Mouse (Mus musculus) left cerebral cortex, adult 11 months (tissue): ENCODE measurements around the gene Tceal7.
A peak's percentile ranks its signal among the peaks of the same experiment; 100 is the strongest.
"Not testable (repeated sequence)": the region's sequence is repeated elsewhere in the genome, so short reads cannot be mapped to it uniquely, and the experiment has no call there.

Source experiments
- DNase-seq: peaks from one replicate; pipeline ENCODE4 v3.0.0; 2022; ENCODE audit warnings: low spot score

Gene Tceal7

GRCm38 (mm10) chrX:136214729-136215677 lies at the start of gene Tceal7, which contains the start of gene Bex1:
Tceal7 (plus strand) TSS chrX:136214779.
Bex1 (minus strand) TSS chrX:136215513.
- DNase-seq: not testable (repeated sequence)

GRCm38 (mm10) chrX:136170625-136171024 lies 44.0 kb upstream of the Tceal7 start:
- no peak for DNase-seq

GRCm38 (mm10) chrX:136171189-136172117 lies 43.1 kb upstream of the Tceal7 start:
- DNase-seq: peak; percentile 28

DNA sequence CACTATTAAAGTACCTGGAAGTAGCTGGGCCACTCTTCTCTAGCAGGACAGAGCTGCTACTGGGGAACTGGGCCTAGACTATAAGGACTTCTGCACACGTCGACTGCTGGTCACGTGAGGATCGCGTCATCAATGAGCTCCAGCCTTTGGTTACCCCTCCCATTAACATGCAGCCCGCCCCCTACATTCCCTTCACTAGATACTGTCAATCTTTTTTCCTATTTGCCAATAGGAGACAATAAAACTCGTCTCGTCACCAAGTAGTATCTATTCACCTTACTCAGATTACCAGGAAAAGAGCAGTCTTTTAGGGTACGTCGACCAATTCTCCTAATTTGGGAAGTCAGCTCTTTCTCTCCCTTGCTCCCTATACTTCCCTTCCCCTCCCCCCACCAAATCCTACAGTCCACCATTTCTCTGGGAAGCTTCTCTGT lies 42.4 kb upstream of the Tceal7 start, which contains the start of gene Tceal8:
Tceal8 (minus strand) TSS at position 225 of the 434 bp plus-strand sequence.
- peak; percentile 71 for DNase-seq

DNA sequence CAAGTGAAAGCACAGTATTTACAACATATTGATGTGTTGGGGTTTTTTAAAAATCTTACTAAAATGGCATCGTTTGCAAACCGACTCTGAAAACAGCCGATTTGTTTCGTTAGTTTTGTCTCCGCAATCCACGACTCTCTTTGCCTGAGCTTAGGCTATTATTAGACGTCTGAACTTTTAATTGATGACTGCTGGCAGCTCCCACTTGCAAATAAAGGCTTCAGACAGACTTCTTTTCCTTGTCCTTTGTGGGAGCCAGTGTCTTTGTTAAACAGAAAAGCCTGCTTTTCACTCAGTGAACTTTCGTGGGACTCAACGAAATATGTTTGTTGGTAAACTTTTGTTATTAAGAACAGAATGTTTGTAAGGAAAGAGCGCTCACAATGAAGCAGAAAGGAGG lies 41.8 kb upstream of the Tceal7 start:
- no peak for DNase-seq

DNA sequence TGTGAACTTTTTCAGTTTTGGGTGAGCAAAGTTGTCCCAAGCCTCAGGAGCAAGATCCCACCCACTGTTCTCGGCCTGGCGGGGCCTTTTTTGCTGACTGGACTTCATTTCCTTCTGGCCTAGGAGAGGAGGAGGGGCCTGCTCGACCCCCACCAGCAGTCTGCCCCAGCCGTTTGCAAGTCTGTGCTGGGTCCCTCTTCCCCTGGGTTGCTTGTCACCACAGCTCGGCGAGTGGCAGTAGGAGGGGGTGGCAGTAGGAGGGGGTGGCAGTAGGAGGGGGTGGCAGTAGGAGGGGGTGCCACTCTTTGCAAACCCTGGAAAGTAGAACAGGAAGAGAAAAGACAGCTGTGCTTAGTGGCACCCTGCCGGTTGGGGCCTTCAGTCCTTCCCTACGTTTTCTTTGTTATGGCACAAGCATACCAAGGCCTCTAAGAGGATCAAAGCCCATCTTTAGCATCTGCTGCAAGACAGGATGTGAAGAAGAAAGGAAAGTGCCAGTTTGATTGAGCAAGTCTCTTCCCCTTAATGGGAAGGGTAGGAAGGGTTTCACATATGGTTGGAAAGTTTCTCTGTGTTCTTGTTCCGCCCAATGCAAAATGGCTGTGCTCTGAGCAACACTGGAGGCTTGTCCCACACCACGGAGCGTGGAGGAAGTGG lies 33.6 kb upstream of the Tceal7 start:
- no peak for DNase-seq

GRCm38 (mm10) chrX:136183107-136183506 lies 31.5 kb upstream of the Tceal7 start:
- DNase-seq: no peak

- DNase-seq: no peak
Measured at GRCm38 (mm10) chrX:136195193-136195944, 19.2 kb upstream of the Tceal7 start.

DNA sequence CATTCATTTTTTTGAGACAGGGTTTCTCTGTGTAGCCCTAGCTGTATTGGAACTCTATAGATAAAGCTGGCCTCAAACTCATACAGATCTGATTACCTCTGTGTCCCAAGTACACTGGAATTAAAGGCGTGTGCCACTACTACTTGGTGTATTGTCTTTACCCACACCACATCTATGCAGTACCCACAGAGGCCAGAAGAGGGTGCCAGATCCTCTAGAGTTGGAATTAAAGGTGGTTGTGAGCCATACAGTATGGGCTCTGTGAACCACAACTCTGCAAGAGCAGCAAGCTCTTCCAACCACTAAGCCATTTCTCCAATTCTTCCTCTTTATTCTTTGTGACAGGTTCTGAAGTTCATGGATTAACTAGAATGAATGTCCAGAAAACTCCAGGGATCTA lies 17.7 kb upstream of the Tceal7 start:
- no peak for DNase-seq

DNA sequence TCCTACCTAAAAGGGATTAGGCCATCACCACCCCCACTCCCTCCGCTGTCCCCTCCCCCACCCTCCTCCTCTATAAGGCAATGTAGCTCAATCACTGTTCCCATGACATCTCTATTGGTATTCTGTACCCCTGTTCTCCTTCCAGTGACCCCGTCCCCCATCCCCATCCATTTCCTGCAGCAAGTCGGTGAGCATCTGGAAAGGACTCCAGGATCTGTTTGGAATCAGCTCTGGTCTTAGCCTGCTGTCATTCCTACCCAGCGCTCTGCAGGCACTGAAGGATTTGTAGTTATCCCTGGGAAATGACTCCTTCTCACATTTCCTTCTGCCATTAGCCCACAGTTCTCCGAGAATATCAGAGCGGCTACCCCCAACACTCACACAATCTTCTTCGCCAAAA lies 11.3 kb upstream of the Tceal7 start:
- no peak for DNase-seq

DNA sequence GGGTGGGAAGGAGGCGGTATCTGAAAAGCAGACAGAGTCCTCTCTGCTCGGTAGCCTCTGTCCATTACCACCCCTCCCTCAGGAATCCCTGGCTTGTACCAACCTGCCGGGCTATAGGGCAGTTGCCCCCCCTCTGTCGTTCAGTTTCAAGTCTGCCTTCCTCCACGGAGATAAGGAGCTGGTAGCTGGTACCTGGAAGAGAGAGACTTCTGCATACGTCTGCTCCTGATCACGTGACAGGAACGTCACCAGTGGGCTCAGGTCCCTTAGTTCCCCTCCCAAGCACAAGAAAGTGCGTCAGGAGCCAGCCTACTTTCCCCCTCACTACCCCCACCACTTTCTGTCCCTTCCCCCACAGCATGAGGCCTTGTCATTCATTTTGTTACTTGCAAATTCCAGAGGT lies 10.9 kb upstream of the Tceal7 start, which contains the start of gene Tceal5:
Tceal5 (minus strand) TSS at position 213 of the 403 bp plus-strand sequence.
- peak; percentile 39 for DNase-seq

- no peak for DNase-seq
Measured at GRCm38 (mm10) chrX:136204406-136204805, 10.2 kb upstream of the Tceal7 start.

DNA sequence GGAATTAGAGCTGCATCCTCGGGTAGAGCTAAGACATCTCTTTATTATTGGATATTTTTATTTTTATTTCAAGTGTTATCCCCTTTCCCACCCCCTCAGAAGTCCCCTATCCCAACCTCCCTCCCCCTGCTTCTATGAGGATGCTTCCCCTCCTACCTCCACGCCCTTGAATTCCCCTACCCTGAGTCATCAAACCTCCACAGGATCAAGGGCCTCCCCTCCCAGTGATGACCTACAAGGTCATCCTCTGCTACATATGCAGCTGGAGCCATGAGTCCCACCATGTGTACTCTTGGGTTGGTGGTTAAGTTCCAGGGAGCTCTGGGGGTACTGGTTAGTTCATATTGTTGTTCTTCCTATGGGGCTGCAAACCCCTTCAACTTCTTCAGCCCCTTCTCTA lies 1.2 kb upstream of the Tceal7 start:
- DNase-seq: no peak

GRCm38 (mm10) chrX:136216303-136216702 lies 1.7 kb downstream of the Tceal7 start:
- no peak for DNase-seq

GRCm38 (mm10) chrX:136223714-136224113 lies 9.1 kb downstream of the Tceal7 start:
- no peak for DNase-seq

- no peak for DNase-seq
Measured at GRCm38 (mm10) chrX:136227768-136228167, 13.2 kb downstream of the Tceal7 start.

DNA sequence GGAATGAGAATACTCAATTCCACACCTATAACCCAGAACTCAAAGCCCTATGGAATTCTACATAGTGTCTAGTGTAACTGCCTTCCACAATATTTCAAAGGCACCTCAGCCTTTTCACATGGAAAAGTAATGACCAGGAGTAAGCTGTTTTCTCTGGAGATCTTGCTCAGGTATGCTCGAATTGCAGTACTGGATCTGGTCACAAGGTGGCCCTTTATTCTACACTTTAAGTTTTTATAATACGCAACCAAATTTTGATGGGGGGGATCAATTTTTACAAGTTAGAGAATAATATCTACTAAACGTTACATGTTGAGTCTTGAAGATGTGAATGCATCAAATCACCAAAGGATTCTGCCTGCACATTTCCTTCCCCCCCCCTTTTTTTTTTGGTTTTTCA lies 23.5 kb downstream of the Tceal7 start:
- no peak for DNase-seq

DNA sequence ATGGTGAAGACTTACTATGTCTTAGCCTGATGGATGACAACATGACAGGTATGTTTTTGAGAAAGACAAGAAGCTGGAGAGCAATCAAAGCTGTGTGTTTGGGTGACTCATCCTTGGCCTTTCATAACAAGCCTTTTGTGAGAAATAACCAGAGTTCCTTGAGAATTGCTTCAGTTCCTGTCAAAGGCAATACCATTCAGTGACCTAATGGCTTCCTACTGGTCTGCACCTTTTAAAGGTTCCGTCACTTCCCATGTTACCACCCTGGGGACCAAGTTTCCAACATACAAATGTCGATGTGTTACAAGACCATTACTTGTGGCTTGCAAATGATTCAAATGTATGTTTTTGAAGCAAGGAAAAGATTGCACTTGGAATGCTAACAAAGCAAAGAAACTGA lies 28.6 kb downstream of the Tceal7 start:
- no peak for DNase-seq

DNA sequence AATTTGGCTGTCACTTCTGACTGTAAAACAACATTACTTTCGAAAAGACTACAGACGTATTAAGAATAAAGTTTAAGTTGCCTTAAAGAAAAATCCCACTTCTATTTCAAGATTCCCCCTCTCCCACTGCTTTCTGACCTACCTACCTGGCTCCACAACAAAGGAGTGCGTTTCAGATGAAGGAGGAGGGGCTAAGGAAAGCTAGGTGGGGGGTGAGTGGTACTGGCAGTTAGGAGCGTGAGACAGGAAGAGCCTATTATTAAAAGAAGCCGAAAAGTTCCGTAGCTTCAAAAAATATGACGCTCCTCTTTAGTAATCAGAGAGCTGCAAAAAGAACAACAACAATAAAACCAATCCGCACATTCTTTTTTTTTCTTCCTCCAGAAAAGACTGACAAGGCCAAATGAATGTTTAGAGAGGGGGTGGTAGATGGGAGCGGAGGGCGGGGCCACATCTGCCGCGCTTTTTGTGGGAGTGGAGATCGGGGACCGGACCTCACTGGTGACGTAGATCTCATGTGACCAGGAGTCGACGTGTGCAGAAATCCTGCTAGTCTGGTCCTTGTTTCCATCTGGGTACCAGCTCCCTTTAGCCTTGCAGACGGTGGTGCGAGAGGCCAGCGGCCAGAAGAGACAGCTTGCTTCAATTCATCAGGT lies 30.1 kb downstream of the Tceal7 start, which contains the start of gene Tceal9:
Tceal9 (plus strand) TSS at position 506 of the 656 bp plus-strand sequence.
- peak; percentile 46 for DNase-seq

DNA sequence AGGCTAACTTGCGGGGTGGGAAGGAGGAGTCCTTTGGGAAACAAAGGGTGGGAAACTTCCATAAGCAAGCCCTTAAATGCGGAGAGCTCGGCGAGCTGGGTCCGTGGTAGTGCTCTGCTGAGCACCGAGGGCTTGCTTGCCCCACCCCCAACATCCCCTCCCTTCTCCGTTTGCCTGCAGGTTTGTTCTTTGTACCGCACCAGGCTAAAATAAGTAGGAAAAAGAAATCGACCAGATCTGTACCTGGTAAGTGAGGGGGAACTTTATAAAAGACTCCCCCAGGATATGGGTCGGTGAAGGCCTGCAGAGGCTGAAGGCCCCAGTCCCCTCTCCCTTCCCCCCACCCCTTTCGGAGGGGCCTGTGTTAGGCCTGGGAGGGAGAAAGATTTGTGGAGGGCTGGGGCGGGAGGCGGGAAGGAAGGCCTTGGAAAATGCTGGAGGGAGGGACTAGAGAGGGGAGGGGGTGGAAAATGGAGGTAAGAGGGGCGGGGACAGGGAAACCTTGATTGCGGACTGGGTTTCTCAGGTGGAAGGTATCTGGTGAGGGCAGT lies 31.0 kb downstream of the Tceal7 start:
- no peak for DNase-seq
